ENCODE assay signal across 13 mouse cellular contexts in genomic region chr7:132731558-132731957, GRCm38 (mm10).
DNase-seq lines count a peak whose midpoint lies in the region; ATAC-seq and TF ChIP-seq lines count a peak whose summit lies in the region.
"Had no signal": no experiment of that assay in that cellular context is flagged by ENCODE, and none has a peak within 500 bp of the region (broad histone marks: within the 10 kb centered on the region; RNA-seq: fewer than 3 reads in every experiment).

No protein-coding gene starts in this region.

- peak overlapping the region; percentile 78 for H3K27ac ChIP-seq in layer of hippocampus, adult 2 months
- H3K27ac ChIP-seq in forebrain, embryonic 14.5 days (ENCODE audit: low read depth, low read length) = peak overlapping the region; percentile 78
- H3K27ac ChIP-seq in midbrain, embryonic 12.5 days (replicated peaks) = peak overlapping the region; percentile 11
- H3K27ac ChIP-seq: limb, embryonic 13.5 days had no signal

- H3K27me3 ChIP-seq in forebrain, embryonic 14.5 days (replicated peaks; ENCODE audit: control insufficient read depth, insufficient read depth, low read length) = no peaks in the 10 kb centered on the region
- H3K27me3 ChIP-seq in midbrain, embryonic 12.5 days = no peaks in the 10 kb centered on the region
- H3K27me3 ChIP-seq: limb, embryonic 13.5 days had no signal

- no peaks in the 10 kb centered on the region for H3K9me3 ChIP-seq in forebrain, embryonic 14.5 days (replicated peaks; ENCODE audit: control insufficient read depth, low read length)
- H3K9me3 ChIP-seq in midbrain, embryonic 12.5 days = no peaks in the 10 kb centered on the region
- H3K9me3 ChIP-seq: limb, embryonic 13.5 days had no signal

- DNase-seq in layer of hippocampus, adult 2 months (ENCODE audit: low spot score in 2 of 2) = peak in 1 of 2 experiments; percentile 33
- no peak for DNase-seq in layer of hippocampus, postnatal 25 days (ENCODE audit: extremely low spot score in 1 of 2, low spot score in 1 of 2)
- DNase-seq in brain, embryonic 14.5 days (ENCODE audit: low read depth) = peak; percentile 92
- peak; percentile 81 for DNase-seq in forebrain, embryonic 14.5 days (ENCODE audit: low spot score)
- no peak for DNase-seq in frontal cortex, postnatal 14 days (ENCODE audit: low spot score in 2 of 2)
- no peak for DNase-seq in frontal cortex, postnatal 36 days (ENCODE audit: low spot score in 2 of 2)
- DNase-seq in heart, postnatal 4 days = no peak
- DNase-seq: adrenal gland, postnatal 10 days; cerebellum, adult 8-10 months; thymus, postnatal 25 days had no signal

- H3K36me3 ChIP-seq in forebrain, embryonic 14.5 days (ENCODE audit: control insufficient read depth, insufficient read depth, low read length) = no peaks in the 10 kb centered on the region; the same call in 1 of the 2 replicates
- 0 out of 2 replicates have a peak, but pooled peaks cover 4% of the 10 kb centered on the region for H3K36me3 ChIP-seq in midbrain, embryonic 12.5 days

- no peak overlapping the region for H3K4me3 ChIP-seq in layer of hippocampus, adult 2 months
- no peak overlapping the region for H3K4me3 ChIP-seq in forebrain, embryonic 14.5 days (ENCODE audit: low read depth, low read length)
- H3K4me3 ChIP-seq in midbrain, embryonic 12.5 days = no peak overlapping the region
- H3K4me3 ChIP-seq: erythroblast, embryonic 14.5 days; limb, embryonic 13.5 days had no signal

- H3K4me1 ChIP-seq in forebrain, embryonic 14.5 days (ENCODE audit: control insufficient read depth, insufficient read depth, low read length) = peaks cover 70% of the 10 kb centered on the region
- peaks cover 79% of the 10 kb centered on the region for H3K4me1 ChIP-seq in midbrain, embryonic 12.5 days

- H3K9ac ChIP-seq in forebrain, embryonic 14.5 days (ENCODE audit: low read length) = no peak overlapping the region
- H3K9ac ChIP-seq in midbrain, embryonic 12.5 days (replicated peaks) = no peak overlapping the region
- H3K9ac ChIP-seq: limb, embryonic 13.5 days had no signal

- 2% methylated on average over 6 of the region's 6 CpGs for WGBS in forebrain, embryonic 14.5 days
- WGBS in midbrain, embryonic 12.5 days = 34% methylated on average over 6 of the region's 6 CpGs

- no peak for TF ChIP-seq CTCF in layer of hippocampus, adult 2 months (conservative IDR thresholded peaks at IDR 0.05)
- TF ChIP-seq CTCF in brain, embryonic 14.5 days (IDR thresholded peaks at IDR 0.05; ENCODE audit: borderline replicate concordance, extremely low read depth, insufficient read depth, insufficient read length) = no peak

- no peak for TF ChIP-seq POLR2A in brain, embryonic 14.5 days (IDR thresholded peaks at IDR 0.05; ENCODE audit: borderline replicate concordance, extremely low read depth, insufficient read depth, insufficient read length, poor library complexity, severe bottlenecking)

- peak; percentile 76 for ATAC-seq in forebrain, embryonic 14.5 days
- ATAC-seq in midbrain, embryonic 12.5 days (ENCODE audit: low FRiP score, low read depth) = peak; percentile 44; the same call in 1 of the 2 replicates

- H3K4me2 ChIP-seq in forebrain, embryonic 14.5 days (ENCODE audit: low read length) = no peak overlapping the region
- H3K4me2 ChIP-seq in midbrain, embryonic 12.5 days (replicated peaks) = no peak overlapping the region
- H3K4me2 ChIP-seq: limb, embryonic 13.5 days had no signal

Comparison
In these comparisons a context has a peak if more than half of its experiments do, and no peak if none do; other contexts are left out.
1. DNase-seq: peak in brain, embryonic 14.5 days (single experiment) and forebrain, embryonic 14.5 days (single experiment); none in layer of hippocampus, postnatal 25 days (0 of 2), frontal cortex, postnatal 14 days (0 of 2), frontal cortex, postnatal 36 days (0 of 2) and heart, postnatal 4 days (single experiment).
2. H3K27ac ChIP-seq: peak in every context shown above with its lines; median percentile 78 in layer of hippocampus, adult 2 months; 78 in forebrain, embryonic 14.5 days; 11 in midbrain, embryonic 12.5 days.